Mouse (Mus musculus) frontal cortex, adult 2 months (tissue): ENCODE measurements around the gene Eif4h. TPM values are rescaled to one million over a fixed set of nuclear protein-coding genes. Genes with fewer than 3 reads are reported as not detected.

Source experiments
- DNase-seq, 2 experiments: peaks; one replicate each; pipeline ENCODE4 v3.0.0; 2022; ENCODE audit warnings: low spot score in 1 of 2; ENCODE audit errors: extremely low spot score in 1 of 2
- polyA plus RNA-seq: library from polyadenylated mRNA; depleted of rRNA; stranded (reverse); fragments of >200 nt; gene quantifications from 2 replicates; pipeline ENCODE4 v1.2.3, GENCODE M21; 2012; rRNA removed

Gene Eif4h
- polyA plus RNA-seq = 343 and 362 TPM in 2 replicates

DNA sequence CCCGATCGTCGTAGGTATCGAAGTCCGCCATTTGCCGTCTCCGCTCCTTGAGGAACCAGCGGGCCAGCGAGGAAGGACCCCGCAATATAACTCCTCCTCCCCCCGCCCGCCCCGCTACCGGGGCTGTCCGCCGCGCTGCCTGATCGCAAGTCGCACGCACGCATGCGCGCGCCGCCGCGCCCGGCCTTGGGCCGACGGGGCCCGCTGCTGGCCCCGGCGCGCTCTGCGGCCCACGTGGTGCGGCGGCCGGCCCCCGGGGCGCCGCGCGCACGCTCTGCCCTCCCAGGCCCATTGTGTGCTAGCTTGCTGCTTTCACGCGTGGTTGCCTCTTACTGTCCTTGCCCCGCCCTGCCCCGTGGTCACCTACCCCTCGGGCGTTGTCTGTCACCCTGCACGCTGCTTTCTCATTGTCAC is at the start of gene Eif4h:
Gene Eif4h, minus strand, starts transcription at position 222 of the 414 bp plus-strand sequence.
- peak; percentile 88 to 98 for DNase-seq

GRCm38 (mm10) chr5:134688718-134689284 is 49.5 kb upstream of the Eif4h start:
- DNase-seq = peak; percentile 98 to 99

GRCm38 (mm10) chr5:134688086-134688717 is 48.9 kb upstream of the Eif4h start, which contains the start of gene Limk1:
Gene Limk1, minus strand, starts transcription at chr5:134688598.
- no peak for DNase-seq

DNA sequence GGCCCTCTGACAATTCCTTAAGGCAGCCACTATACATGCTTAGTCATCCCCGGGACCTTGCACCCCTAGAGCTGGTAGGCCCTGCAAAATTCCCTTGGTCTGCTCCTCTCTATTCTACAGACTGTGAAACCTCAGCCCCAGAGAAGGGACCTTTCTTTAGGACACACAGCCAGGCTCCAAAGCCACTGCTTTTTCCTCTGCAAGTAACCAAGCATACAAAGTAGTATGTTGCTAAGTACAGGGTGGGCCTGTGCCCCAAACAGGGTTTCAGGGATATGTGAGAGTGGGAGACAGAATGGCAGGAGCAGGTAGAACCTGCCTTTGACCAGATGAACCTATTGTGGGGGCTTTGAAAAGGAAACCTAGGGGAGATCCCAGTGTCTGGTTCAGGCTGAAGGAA is 47.9 kb upstream of the Eif4h start:
- no peak for DNase-seq

DNA sequence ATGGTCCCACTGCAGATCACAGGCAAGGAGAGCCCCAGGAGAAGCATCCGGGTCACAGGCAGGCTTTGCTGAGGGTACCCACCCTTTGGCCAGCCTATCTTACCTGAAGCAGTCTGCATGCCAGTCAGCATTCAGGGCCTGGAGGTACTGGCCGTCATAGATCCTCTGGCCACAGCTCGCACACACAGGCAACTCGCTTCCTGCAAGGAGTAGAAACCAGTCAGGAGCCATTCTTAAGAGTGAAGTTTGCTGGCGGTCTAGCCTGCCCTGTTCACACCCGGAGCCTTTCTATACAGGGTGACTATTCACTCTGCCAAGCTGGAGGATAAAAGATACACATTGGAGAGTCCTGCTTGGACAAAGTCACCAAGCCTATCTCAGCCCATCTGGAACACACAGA is 47.3 kb upstream of the Eif4h start:
- DNase-seq = no peak

- no peak for DNase-seq
Observed at GRCm38 (mm10) chr5:134684398-134684797, 45.1 kb upstream of the Eif4h start.

DNA sequence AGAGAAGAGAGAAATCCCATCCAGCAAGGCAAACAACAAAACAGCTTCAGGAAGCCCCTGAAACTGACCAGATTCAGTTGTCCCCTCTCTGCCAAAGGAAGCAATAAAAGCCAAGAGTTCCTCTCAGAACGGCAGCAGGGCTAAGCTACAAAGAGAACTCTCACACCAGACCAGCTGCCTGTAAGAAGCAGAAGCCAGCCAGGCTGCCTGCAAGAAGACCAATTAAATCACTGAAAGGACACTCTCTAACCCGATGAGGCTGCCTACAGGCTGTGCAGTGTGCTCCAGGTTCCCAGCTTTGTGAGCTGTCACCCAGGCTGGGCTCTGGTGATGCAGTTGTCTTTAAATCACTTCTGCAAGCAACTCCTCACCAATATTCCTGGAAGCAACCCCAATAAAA is 44.5 kb upstream of the Eif4h start:
- no peak for DNase-seq

- no peak for DNase-seq
Observed at GRCm38 (mm10) chr5:134680238-134680637, 40.9 kb upstream of the Eif4h start.

GRCm38 (mm10) chr5:134678827-134679546 is 39.7 kb upstream of the Eif4h start:
- DNase-seq = no peak

DNA sequence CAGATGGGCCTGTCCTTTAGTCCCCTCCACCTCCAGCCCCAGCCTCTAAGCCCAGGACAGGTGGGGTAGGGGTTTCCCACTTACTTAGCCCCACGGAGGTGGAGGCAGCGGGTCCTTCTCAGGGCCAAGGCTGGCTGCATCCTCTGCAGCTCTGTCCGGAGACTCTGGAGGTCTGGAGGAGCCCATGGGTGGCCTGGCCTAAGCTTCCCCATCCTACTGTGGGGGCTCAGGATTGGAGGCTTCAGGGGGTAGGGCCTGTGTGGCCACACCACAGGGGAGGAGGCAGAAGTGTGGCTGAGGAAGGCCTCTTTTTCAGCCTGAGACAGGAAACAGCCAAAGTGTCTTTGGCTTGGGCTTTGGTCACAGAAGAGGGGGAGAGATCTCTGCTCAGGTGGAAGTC is 38.7 kb upstream of the Eif4h start:
- DNase-seq = no peak

DNA sequence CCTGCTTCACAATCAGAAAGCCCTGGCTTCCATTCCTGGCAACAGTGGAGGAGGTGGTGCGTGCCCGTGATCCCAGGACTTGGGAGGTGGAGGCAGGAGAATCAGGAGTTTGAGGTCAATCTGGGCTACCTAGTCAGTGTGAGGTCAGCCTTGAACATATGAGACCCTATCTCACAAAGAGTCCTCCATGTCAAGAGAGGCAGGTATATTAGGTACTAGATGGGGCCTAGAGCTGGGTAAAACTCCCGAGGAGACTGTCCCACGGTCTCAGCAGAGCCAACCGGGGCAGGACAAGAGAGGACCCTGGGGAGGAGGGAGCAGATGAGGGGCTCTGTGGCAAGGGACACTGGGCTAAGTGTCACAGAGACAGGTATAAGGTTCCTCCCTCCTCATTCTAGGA is 38.2 kb upstream of the Eif4h start:
- no peak for DNase-seq

DNA sequence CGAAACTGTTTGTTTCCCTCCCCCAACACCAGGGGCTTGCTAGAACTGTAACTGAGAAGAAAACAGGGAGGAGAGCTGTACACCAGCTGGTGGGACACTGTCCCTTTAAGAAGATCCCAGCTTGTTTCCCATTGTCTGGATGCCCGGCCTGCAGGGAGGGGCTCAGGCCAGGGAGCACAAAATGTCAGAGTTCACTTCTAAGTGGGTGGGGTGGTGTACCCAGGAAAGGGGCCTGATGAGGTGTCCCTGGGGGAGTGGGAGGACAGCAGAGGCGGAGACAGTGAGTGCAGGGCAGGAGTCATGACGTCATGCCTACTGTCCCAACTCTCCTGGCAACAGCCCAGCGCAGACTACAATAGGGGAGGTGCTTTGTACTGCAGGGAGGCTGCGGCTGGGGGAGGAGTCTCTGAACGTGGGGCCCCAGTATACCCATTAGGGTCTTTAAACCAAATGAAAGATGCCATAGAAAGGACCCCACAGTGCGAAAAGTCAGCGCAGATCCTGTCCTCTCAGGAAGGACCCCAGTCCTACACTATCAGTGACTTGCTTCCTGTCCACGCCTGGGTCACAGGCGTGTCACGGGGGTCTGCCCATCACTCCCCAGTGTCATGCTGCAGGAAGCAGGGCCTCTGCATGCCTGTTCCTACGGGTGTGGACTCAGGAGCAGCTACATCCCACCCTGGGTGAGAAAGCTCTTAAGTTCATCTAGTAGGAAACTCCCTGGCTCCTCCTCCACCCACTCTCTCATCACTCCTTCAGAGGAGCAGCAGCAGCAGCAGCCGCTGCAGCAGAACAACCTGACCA is 36.9 kb upstream of the Eif4h start:
- peak in 1 of 2 experiments; percentile 58 for DNase-seq

DNA sequence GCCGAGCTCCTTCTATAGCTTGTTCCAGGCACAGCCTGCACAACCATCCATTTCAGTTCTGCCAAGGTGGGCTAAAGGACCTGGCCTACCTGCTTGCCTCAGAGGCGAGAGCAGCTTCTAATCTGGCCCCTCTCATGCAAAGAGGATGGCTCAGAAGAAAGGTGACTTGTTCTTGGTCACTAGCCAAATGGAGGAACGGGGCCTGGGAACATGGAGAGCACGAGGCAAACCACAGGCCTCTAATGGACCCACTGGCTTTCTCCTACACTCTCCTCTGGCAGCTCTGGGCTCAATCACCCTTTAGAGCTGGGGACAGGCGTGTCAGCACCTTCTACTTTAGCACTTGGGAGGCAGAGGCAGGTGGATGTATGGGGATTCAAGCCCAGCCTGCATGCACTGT is 35.7 kb upstream of the Eif4h start:
- DNase-seq = no peak

GRCm38 (mm10) chr5:134672611-134673010 is 33.3 kb upstream of the Eif4h start:
- DNase-seq = no peak

GRCm38 (mm10) chr5:134672198-134672516 is 32.9 kb upstream of the Eif4h start:
- no peak for DNase-seq

- DNase-seq = no peak
Observed at GRCm38 (mm10) chr5:134671335-134672197, 32.3 kb upstream of the Eif4h start.

DNA sequence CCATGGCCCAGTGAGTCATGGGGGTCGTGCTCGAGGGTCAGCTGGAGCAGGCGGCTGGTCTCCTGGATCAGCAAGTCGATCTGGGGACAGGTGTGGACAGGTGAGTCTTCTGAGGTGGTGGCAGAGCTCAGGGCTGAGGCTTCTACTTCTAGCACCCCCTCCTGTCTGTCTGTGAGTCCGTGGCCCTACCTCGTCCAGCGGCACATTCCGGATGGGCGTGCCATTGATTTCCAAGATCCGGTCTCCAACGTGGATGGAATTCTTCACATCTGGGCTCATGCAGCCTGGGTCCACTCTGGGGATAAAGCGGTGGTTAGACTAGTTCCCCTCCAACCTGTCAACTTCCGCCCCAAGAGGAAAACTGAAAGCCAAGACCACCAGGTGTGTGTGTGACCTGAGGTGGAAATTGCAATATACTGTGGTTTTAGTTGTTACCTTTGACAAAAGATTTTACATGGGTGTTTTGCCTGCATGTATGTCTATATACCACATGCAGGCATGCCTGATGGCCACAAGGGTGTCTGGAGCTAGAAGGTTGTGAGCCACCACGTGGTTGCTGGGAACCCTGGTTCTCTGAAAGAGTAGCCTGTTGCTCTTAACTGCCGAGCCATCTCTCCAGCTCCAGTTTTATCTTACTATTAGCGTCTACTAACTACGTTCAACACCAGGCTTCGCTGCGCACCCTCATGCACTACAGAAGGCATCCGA is 29.9 kb upstream of the Eif4h start:
- no peak for DNase-seq

GRCm38 (mm10) chr5:134668495-134668894 is 29.2 kb upstream of the Eif4h start:
- peak in 1 of 2 experiments; percentile 57 for DNase-seq

GRCm38 (mm10) chr5:134656708-134657107 is 17.4 kb upstream of the Eif4h start:
- no peak for DNase-seq

GRCm38 (mm10) chr5:134652015-134652414 is 12.7 kb upstream of the Eif4h start:
- no peak for DNase-seq
